Mouse (Mus musculus) lung, embryonic 16.5 days (tissue): ENCODE data around the gene Ddit4l. TPM values are rescaled to one million over a fixed set of nuclear protein-coding genes. Genes with fewer than 3 reads are reported as not detected.

Source experiments
- ATAC-seq: fragments of 200-750 bp; cut with Nextera tagmentation; 2 replicates; pipeline ENCODE4 v1.8.0; 2017; ENCODE audit warnings: low read depth, mild to moderate bottlenecking, moderate library complexity
- H3K27ac ChIP-seq: fragments of 300-500 bp; sonication (generic); 2 replicates; pipeline ENCODE4 v1.5.1; 2014; ENCODE audit warnings: mild to moderate bottlenecking, control low read depth, low read length
- H3K27me3 ChIP-seq: fragments of 300-500 bp; sonication (generic); 2 replicates; pipeline ENCODE4 v1.6.1; 2014; ENCODE audit warnings: low read depth, low read length, mixed read lengths; ENCODE audit not compliant: control insufficient read depth, insufficient read depth
- H3K36me3 ChIP-seq: fragments of 300-500 bp; sonication (generic); 2 replicates; pipeline ENCODE4 v1.6.1; 2014; ENCODE audit warnings: low read length; ENCODE audit not compliant: control insufficient read depth, insufficient read depth
- H3K4me1 ChIP-seq: fragments of 300-500 bp; sonication (generic); replicated peaks from 2 replicates; pipeline ENCODE4 v1.6.1; 2014; ENCODE audit warnings: low read length, mixed read lengths; ENCODE audit not compliant: control insufficient read depth, insufficient read depth
- H3K4me2 ChIP-seq: fragments of 300-500 bp; sonication (generic); 2 replicates; pipeline ENCODE4 v1.6.1; 2014; ENCODE audit warnings: low read depth, low read length, control low read depth
- H3K4me3 ChIP-seq: fragments of 300-500 bp; sonication (generic); 2 replicates; pipeline ENCODE4 v1.5.1; 2014; ENCODE audit warnings: mild to moderate bottlenecking, low read length, control low read depth
- H3K9ac ChIP-seq: fragments of 300-500 bp; sonication (generic); 2 replicates; pipeline ENCODE4 v1.6.1; 2014; ENCODE audit warnings: low read length, control low read depth
- H3K9me3 ChIP-seq: fragments of 300-500 bp; sonication (generic); 2 replicates; pipeline ENCODE4 v1.6.1; 2016; ENCODE audit warnings: low read length; ENCODE audit not compliant: control insufficient read depth
- whole genome bisulfite sequencing: fragments of 180-500 bp; shearing (Covaris S2); extraction: QIAGEN DNeasy Blood & Tissue Kit; methylation state at CpG from one replicate; pipeline ENCODE4 v1.1.7; 2014; 5-methylcytosine and 5-hydroxymethylcytosine counted together
- polyA plus RNA-seq: library from polyadenylated mRNA; unstranded; fragments of >200 nt; fragmentation: Nextera tagmentation; extraction: Ambion mirVana; gene quantifications from 2 replicates; pipeline ENCODE4 v1.2.1, GENCODE M21; 2015

Ddit4l gene
- polyA plus RNA-seq, 1 experiment from 2014 or later, result 10.1 TPM

- Histone ChIP-seq H3K27ac (no peak overlapping the region), H3K9ac (no peak overlapping the region), H3K27me3 (peaks cover 4% of the 10 kb centered on the region; the same call in 1 of the 2 replicates), H3K4me2 (no peak overlapping the region), H3K9me3 (no peaks in the 10 kb centered on the region), H3K4me3 (no peak overlapping the region), H3K36me3 (no peaks in the 10 kb centered on the region), H3K4me1 (no peaks in the 10 kb centered on the region)
- ATAC-seq, result no peak
- 79% methylated on average over 5 of the region's 5 CpGs for WGBS
These were observed 872 bp upstream of the Ddit4l start for GRCm38 (mm10) chr3:137620540-137620939.

GRCm38 (mm10) chr3:137622091-137622490, 679 bp downstream of the Ddit4l start:
- H3K4me1 ChIP-seq, result no peaks in the 10 kb centered on the region
- H3K27me3 ChIP-seq, result peaks cover 4% of the 10 kb centered on the region; the same call in 1 of the 2 replicates
- no peak overlapping the region for H3K4me2 ChIP-seq
- no peak overlapping the region for H3K9ac ChIP-seq
- no peaks in the 10 kb centered on the region for H3K9me3 ChIP-seq
- no peak overlapping the region for H3K27ac ChIP-seq
- 32% methylated on average over 6 of the region's 6 CpGs for WGBS
- no peak overlapping the region for H3K4me3 ChIP-seq
- H3K36me3 ChIP-seq, result no peaks in the 10 kb centered on the region
- no peak for ATAC-seq

GRCm38 (mm10) chr3:137622895-137623580, 1.6 kb downstream of the Ddit4l start:
- H3K9ac ChIP-seq, result peak overlapping the region; percentile 71
- no peak for ATAC-seq
- no peak overlapping the region for H3K27ac ChIP-seq
- no peaks in the 10 kb centered on the region for H3K9me3 ChIP-seq
- H3K4me3 ChIP-seq, result peak overlapping the region; percentile 69
- H3K36me3 ChIP-seq, result no peaks in the 10 kb centered on the region
- peak overlapping the region; percentile 84 for H3K4me2 ChIP-seq
- no peaks in the 10 kb centered on the region for H3K4me1 ChIP-seq
- peaks cover 4% of the 10 kb centered on the region; the same call in 1 of the 2 replicates for H3K27me3 ChIP-seq
- WGBS, result 35% methylated on average over 14 of the region's 14 CpGs

- 1% methylated on average over 42 of the region's 47 CpGs for WGBS
- H3K27ac ChIP-seq, result 0 out of 2 replicates have a peak overlapping the region, but pooled peaks have one; percentile 30
These were observed 2.4 kb downstream of the Ddit4l start for GRCm38 (mm10) chr3:137623581-137624362.

GRCm38 (mm10) chr3:137625054-137625453, 3.6 kb downstream of the Ddit4l start:
- 73% methylated on average over 5 of the region's 5 CpGs for WGBS
- Histone ChIP-seq H3K36me3 (no peaks in the 10 kb centered on the region), H3K9me3 (no peaks in the 10 kb centered on the region), H3K4me2 (no peak overlapping the region), H3K27me3 (peaks cover 4% of the 10 kb centered on the region; the same call in 1 of the 2 replicates), H3K27ac (no peak overlapping the region), H3K4me3 (no peak overlapping the region), H3K9ac (no peak overlapping the region), H3K4me1 (no peaks in the 10 kb centered on the region)
- no peak for ATAC-seq

More at GRCm38 (mm10) chr3:137623581-137624362, 2.4 kb downstream of the Ddit4l start:
- ATAC-seq, result peak; percentile 97
- H3K9ac ChIP-seq, result peak overlapping the region; percentile 71
- peak overlapping the region; percentile 84 for H3K4me2 ChIP-seq
- no peaks in the 10 kb centered on the region for H3K36me3 ChIP-seq
- H3K27me3 ChIP-seq, result peaks cover 4% of the 10 kb centered on the region; the same call in 1 of the 2 replicates
- H3K4me1 ChIP-seq, result no peaks in the 10 kb centered on the region
- H3K4me3 ChIP-seq, result peak overlapping the region; percentile 69
- no peaks in the 10 kb centered on the region for H3K9me3 ChIP-seq

GRCm38 (mm10) chr3:137633726-137634125, 12.3 kb downstream of the Ddit4l start:
- 77% methylated on average over 10 of the region's 10 CpGs for WGBS
- Histone ChIP-seq H3K4me3 (no peak overlapping the region), H3K36me3 (no peaks in the 10 kb centered on the region), H3K9ac (no peak overlapping the region), H3K4me1 (no peaks in the 10 kb centered on the region), H3K9me3 (no peaks in the 10 kb centered on the region), H3K27ac (no peak overlapping the region), H3K4me2 (no peak overlapping the region), H3K27me3 (no peaks in the 10 kb centered on the region)
- ATAC-seq, result no peak

- H3K36me3 ChIP-seq, result no peaks in the 10 kb centered on the region
- no peaks in the 10 kb centered on the region for H3K4me1 ChIP-seq
- H3K27me3 ChIP-seq, result no peaks in the 10 kb centered on the region
- H3K4me2 ChIP-seq, result no peak overlapping the region
- no peak overlapping the region for H3K27ac ChIP-seq
- ATAC-seq, result no peak
- 84% methylated on average over 4 of the region's 4 CpGs for WGBS
- H3K9me3 ChIP-seq, result no peaks in the 10 kb centered on the region
- no peak overlapping the region for H3K4me3 ChIP-seq
- H3K9ac ChIP-seq, result no peak overlapping the region
These were observed 15.2 kb downstream of the Ddit4l start for GRCm38 (mm10) chr3:137636571-137636970.

GRCm38 (mm10) chr3:137641238-137641637, 19.8 kb downstream of the Ddit4l start:
- Histone ChIP-seq H3K27me3 (no peaks in the 10 kb centered on the region), H3K9me3 (no peaks in the 10 kb centered on the region), H3K36me3 (no peaks in the 10 kb centered on the region), H3K4me2 (no peak overlapping the region), H3K4me3 (no peak overlapping the region), H3K9ac (no peak overlapping the region), H3K4me1 (no peaks in the 10 kb centered on the region), H3K27ac (no peak overlapping the region)
- WGBS, result 74% methylated on average over 5 of the region's 5 CpGs
- no peak for ATAC-seq

GRCm38 (mm10) chr3:137642137-137642536, 20.7 kb downstream of the Ddit4l start:
- H3K9ac ChIP-seq, result no peak overlapping the region
- no peak overlapping the region for H3K4me2 ChIP-seq
- no peak overlapping the region for H3K4me3 ChIP-seq
- H3K4me1 ChIP-seq, result no peaks in the 10 kb centered on the region
- H3K9me3 ChIP-seq, result no peaks in the 10 kb centered on the region
- H3K36me3 ChIP-seq, result no peaks in the 10 kb centered on the region
- no peak overlapping the region for H3K27ac ChIP-seq
- WGBS, result 59% methylated on average over 8 of the region's 8 CpGs
- no peaks in the 10 kb centered on the region for H3K27me3 ChIP-seq
- ATAC-seq, result no peak
